Mouse (Mus musculus) myocyte (in vitro differentiated cells): ENCODE data around the gene Cep164.

Source experiments
- POLR2A ChIP-seq: IDR thresholded peaks from one replicate; pipeline ENCODE4 v1.6.1; 2011; ENCODE audit warnings: low read depth, mild to moderate bottlenecking, control low read depth, moderate library complexity; ENCODE audit not compliant: insufficient read length
- TCF12 ChIP-seq: IDR thresholded peaks from one replicate; pipeline ENCODE4 v1.6.1; 2011; ENCODE audit warnings: mild to moderate bottlenecking, control low read depth; ENCODE audit not compliant: poor library complexity, insufficient read depth, severe bottlenecking

GRCm38 (mm10) chr9:45795722-45796121 lies 32.8 kb downstream of the Cep164 start:
- TF ChIP-seq POLR2A (no peak), TCF12 (no peak)
